Mouse (Mus musculus): ENCODE measurements around the gene Clhc1. TPM values are rescaled to one million over a fixed set of nuclear protein-coding genes. Genes with fewer than 3 reads are reported as not detected.

Clhc1 gene
- polyA plus RNA-seq, 1 experiment from 2014 or later, result 0.17 TPM

- no peaks in the 10 kb centered on the region for H3K36me3 ChIP-seq (ENCODE audit: control insufficient read depth, insufficient read depth, low read length)
Measured at GRCm38 (mm10) chr11:29626541-29626940, 78.8 kb downstream of the Clhc1 start.

GRCm38 (mm10) chr11:29627706-29628105 is 80.0 kb downstream of the Clhc1 start:
- no peak for ATAC-seq (ENCODE audit: low read depth)
- H3K36me3 ChIP-seq (ENCODE audit: control insufficient read depth, insufficient read depth, low read length), result no peaks in the 10 kb centered on the region
- WGBS, result 94% methylated on average over 3 of the region's 3 CpGs

More at GRCm38 (mm10) chr11:29626541-29626940, 78.8 kb downstream of the Clhc1 start:
- H3K27me3 ChIP-seq (ENCODE audit: control insufficient read depth, insufficient read depth, low read length), result no peaks in the 10 kb centered on the region
- H3K9me3 ChIP-seq (ENCODE audit: control insufficient read depth, low read length), result no peaks in the 10 kb centered on the region
- H3K27ac ChIP-seq (ENCODE audit: low read depth, low read length), result no peak overlapping the region
- no peak for ATAC-seq (ENCODE audit: low read depth)
- WGBS, result 75% methylated on average over 5 of the region's 5 CpGs
- H3K4me3 ChIP-seq (ENCODE audit: low read depth, low read length), result no peak overlapping the region
- no peak overlapping the region for H3K9ac ChIP-seq (replicated peaks; ENCODE audit: low read depth, low read length)
- H3K4me1 ChIP-seq (ENCODE audit: control insufficient read depth, insufficient read depth, low read length), result no peaks in the 10 kb centered on the region
- no peak overlapping the region for H3K4me2 ChIP-seq (ENCODE audit: low read depth, low read length)

More at GRCm38 (mm10) chr11:29627706-29628105, 80.0 kb downstream of the Clhc1 start:
- no peak overlapping the region for H3K4me2 ChIP-seq (ENCODE audit: low read depth, low read length)
- no peaks in the 10 kb centered on the region for H3K4me1 ChIP-seq (ENCODE audit: control insufficient read depth, insufficient read depth, low read length)
- no peaks in the 10 kb centered on the region for H3K9me3 ChIP-seq (ENCODE audit: control insufficient read depth, low read length)
- no peak overlapping the region for H3K9ac ChIP-seq (replicated peaks; ENCODE audit: low read depth, low read length)
- H3K27me3 ChIP-seq (ENCODE audit: control insufficient read depth, insufficient read depth, low read length), result no peaks in the 10 kb centered on the region
- no peak overlapping the region for H3K4me3 ChIP-seq (ENCODE audit: low read depth, low read length)
- H3K27ac ChIP-seq (ENCODE audit: low read depth, low read length), result no peak overlapping the region

Other genes with a start within 250 kb of the Clhc1 start
- gene Ccdc88a, start 174.3 kb upstream of the Clhc1 start, polyA plus RNA-seq (2014; fragmentation: Nextera tagmentation; extraction: Ambion mirVana), result 68.2 and 75.1 TPM in 2 replicates
- gene Prorsd1, start 32.9 kb upstream of the Clhc1 start, polyA plus RNA-seq (2014; fragmentation: Nextera tagmentation; extraction: Ambion mirVana), result 14.8 and 18.0 TPM in 2 replicates
- 48.5 and 50.9 TPM in 2 replicates for gene Mtif2, start 21.5 kb upstream of the Clhc1 start, polyA plus RNA-seq (2014; fragmentation: Nextera tagmentation; extraction: Ambion mirVana)
- gene Rps27a, start 159 bp downstream of the Clhc1 start, polyA plus RNA-seq (2014; fragmentation: Nextera tagmentation; extraction: Ambion mirVana), result 605 and 689 TPM in 2 replicates
- gene Rtn4, start 145.0 kb downstream of the Clhc1 start, polyA plus RNA-seq (2014; fragmentation: Nextera tagmentation; extraction: Ambion mirVana), result 91.9 and 99.9 TPM in 2 replicates

All from neural tube, embryonic 14.5 days (tissue).